Mouse (Mus musculus): ENCODE measurements around the gene Col23a1. TPM values are rescaled to one million over a fixed set of nuclear protein-coding genes. Genes with fewer than 3 reads are reported as not detected.
A peak's percentile ranks its signal among the peaks of the same experiment; 100 is the strongest.

The Col23a1 gene
- total and polyA plus RNA-seq, 3 experiments = 1.1 to 1.7 (median 1.3) TPM

GRCm38 (mm10) chr11:51414520-51414919, 124.8 kb downstream of the Col23a1 start:
- H3K9ac ChIP-seq (ENCODE audit: low read depth, low read length) = no peak overlapping the region
- no peaks in the 10 kb centered on the region for H3K79me2 ChIP-seq (replicated peaks; ENCODE audit: control insufficient read depth, insufficient read depth, low read length)
- no peak overlapping the region for H3K27ac ChIP-seq
- intact Hi-C loops (cut with DNase I) = no loop called here
- 70% methylated on average over 7 of the region's 7 CpGs for WGBS
- H3K4me1 ChIP-seq (ENCODE audit: control insufficient read depth, insufficient read depth, low read length) = no peaks in the 10 kb centered on the region; the same call in 1 of the 2 replicates
- no peak for TF ChIP-seq EP300 (IDR thresholded peaks at IDR 0.05; ENCODE audit: insufficient read depth, low read depth, low read length)
- TF ChIP-seq POLR2A (IDR thresholded peaks at IDR 0.05; ENCODE audit: insufficient read depth, low read depth, low read length) = no peak
- no peak for DNase-seq
- no peaks in the 10 kb centered on the region for H3K36me3 ChIP-seq (ENCODE audit: control insufficient read depth, insufficient read depth, low read length)
- no peak overlapping the region for H3K4me3 ChIP-seq
- no peaks in the 10 kb centered on the region for H3K27me3 ChIP-seq (ENCODE audit: control insufficient read depth, insufficient read depth, low read length)

GRCm38 (mm10) chr11:51415049-51415688, 125.4 kb downstream of the Col23a1 start:
- H3K4me1 ChIP-seq (ENCODE audit: control insufficient read depth, insufficient read depth, low read length) = no peaks in the 10 kb centered on the region; the same call in 1 of the 2 replicates
- H3K27ac ChIP-seq = no peak overlapping the region
- H3K79me2 ChIP-seq (replicated peaks; ENCODE audit: control insufficient read depth, insufficient read depth, low read length) = no peaks in the 10 kb centered on the region
- intact Hi-C loops (cut with DNase I) = no loop called here
- no peak overlapping the region for H3K9ac ChIP-seq (ENCODE audit: low read depth, low read length)
- no peaks in the 10 kb centered on the region for H3K27me3 ChIP-seq (ENCODE audit: control insufficient read depth, insufficient read depth, low read length)
- no peak overlapping the region for H3K4me3 ChIP-seq
- DNase-seq = no peak
- TF ChIP-seq POLR2A (IDR thresholded peaks at IDR 0.05; ENCODE audit: insufficient read depth, low read depth, low read length) (no peak), EP300 (IDR thresholded peaks at IDR 0.05; ENCODE audit: insufficient read depth, low read depth, low read length) (no peak), CTCF (IDR thresholded peaks at IDR 0.05) (no peak)
- H3K36me3 ChIP-seq (ENCODE audit: control insufficient read depth, insufficient read depth, low read length) = no peaks in the 10 kb centered on the region
- 74% methylated on average over 7 of the region's 7 CpGs for WGBS

- TF ChIP-seq POLR2A (IDR thresholded peaks at IDR 0.05; ENCODE audit: insufficient read depth, low read depth, low read length) (no peak), CTCF (IDR thresholded peaks at IDR 0.05) (no peak), EP300 (IDR thresholded peaks at IDR 0.05; ENCODE audit: insufficient read depth, low read depth, low read length) (no peak)
- H3K4me3 ChIP-seq = no peak overlapping the region
- WGBS = 10% methylated on average over 3 of the region's 3 CpGs
- H3K9ac ChIP-seq (ENCODE audit: low read depth, low read length) = no peak overlapping the region
- no peaks in the 10 kb centered on the region for H3K36me3 ChIP-seq (ENCODE audit: control insufficient read depth, insufficient read depth, low read length)
- no peaks in the 10 kb centered on the region for H3K27me3 ChIP-seq (ENCODE audit: control insufficient read depth, insufficient read depth, low read length)
- no peak overlapping the region for H3K27ac ChIP-seq
- peak; percentile 28 to 41 for DNase-seq
- intact Hi-C loops (cut with DNase I) = no loop called here
- no peaks in the 10 kb centered on the region for H3K79me2 ChIP-seq (replicated peaks; ENCODE audit: control insufficient read depth, insufficient read depth, low read length)
- H3K4me1 ChIP-seq (ENCODE audit: control insufficient read depth, insufficient read depth, low read length) = peaks cover 3% of the 10 kb centered on the region
These were observed 129.1 kb downstream of the Col23a1 start for GRCm38 (mm10) chr11:51418807-51419206.

- DNase-seq = no peak
- H3K27me3 ChIP-seq (ENCODE audit: control insufficient read depth, insufficient read depth, low read length) = no peaks in the 10 kb centered on the region
- WGBS = 88% methylated on average over 2 of the region's 2 CpGs
- no peaks in the 10 kb centered on the region for H3K79me2 ChIP-seq (replicated peaks; ENCODE audit: control insufficient read depth, insufficient read depth, low read length)
- no peak overlapping the region for H3K27ac ChIP-seq
- no peak overlapping the region for H3K4me3 ChIP-seq
- peaks cover 3% of the 10 kb centered on the region for H3K4me1 ChIP-seq (ENCODE audit: control insufficient read depth, insufficient read depth, low read length)
- TF ChIP-seq EP300 (IDR thresholded peaks at IDR 0.05; ENCODE audit: insufficient read depth, low read depth, low read length) (no peak), POLR2A (IDR thresholded peaks at IDR 0.05; ENCODE audit: insufficient read depth, low read depth, low read length) (no peak), CTCF (IDR thresholded peaks at IDR 0.05) (no peak)
- H3K36me3 ChIP-seq (ENCODE audit: control insufficient read depth, insufficient read depth, low read length) = no peaks in the 10 kb centered on the region
- intact Hi-C loops (cut with DNase I) = no loop called here
- H3K9ac ChIP-seq (ENCODE audit: low read depth, low read length) = no peak overlapping the region
These were observed 132.2 kb downstream of the Col23a1 start for GRCm38 (mm10) chr11:51421878-51422277.

GRCm38 (mm10) chr11:51422713-51423112, 133.0 kb downstream of the Col23a1 start:
- 44% methylated on average over 14 of the region's 14 CpGs for WGBS

GRCm38 (mm10) chr11:51426155-51426554, 136.4 kb downstream of the Col23a1 start:
- WGBS = 81% methylated on average over 3 of the region's 3 CpGs
- H3K36me3 ChIP-seq (ENCODE audit: control insufficient read depth, insufficient read depth, low read length) = no peaks in the 10 kb centered on the region
- no peak for DNase-seq
- no peaks in the 10 kb centered on the region for H3K79me2 ChIP-seq (replicated peaks; ENCODE audit: control insufficient read depth, insufficient read depth, low read length)
- H3K27ac ChIP-seq = no peak overlapping the region
- H3K9ac ChIP-seq (ENCODE audit: low read depth, low read length) = no peak overlapping the region
- no peaks in the 10 kb centered on the region for H3K27me3 ChIP-seq (ENCODE audit: control insufficient read depth, insufficient read depth, low read length)
- H3K4me3 ChIP-seq = no peak overlapping the region
- peaks cover 3% of the 10 kb centered on the region for H3K4me1 ChIP-seq (ENCODE audit: control insufficient read depth, insufficient read depth, low read length)
- TF ChIP-seq EP300 (IDR thresholded peaks at IDR 0.05; ENCODE audit: insufficient read depth, low read depth, low read length) = no peak
- TF ChIP-seq POLR2A (IDR thresholded peaks at IDR 0.05; ENCODE audit: insufficient read depth, low read depth, low read length) = no peak
- no peak for TF ChIP-seq CTCF (IDR thresholded peaks at IDR 0.05)
- intact Hi-C loops (cut with DNase I) = no loop called here

More at GRCm38 (mm10) chr11:51422713-51423112, 133.0 kb downstream of the Col23a1 start:
- H3K4me1 ChIP-seq (ENCODE audit: control insufficient read depth, insufficient read depth, low read length) = peaks cover 3% of the 10 kb centered on the region
- H3K27me3 ChIP-seq (ENCODE audit: control insufficient read depth, insufficient read depth, low read length) = no peaks in the 10 kb centered on the region
- no peak overlapping the region for H3K4me3 ChIP-seq
- TF ChIP-seq CTCF (IDR thresholded peaks at IDR 0.05) = no peak
- H3K9ac ChIP-seq (ENCODE audit: low read depth, low read length) = no peak overlapping the region
- intact Hi-C loops (cut with DNase I) = no loop called here
- H3K79me2 ChIP-seq (replicated peaks; ENCODE audit: control insufficient read depth, insufficient read depth, low read length) = no peaks in the 10 kb centered on the region
- no peaks in the 10 kb centered on the region for H3K36me3 ChIP-seq (ENCODE audit: control insufficient read depth, insufficient read depth, low read length)
- no peak overlapping the region for H3K27ac ChIP-seq
- no peak for DNase-seq

Data from heart, adult 2 months (tissue).